Mouse (Mus musculus): ENCODE data around the gene U2surp. TPM values are rescaled to one million over a fixed set of nuclear protein-coding genes. Genes with fewer than 3 reads are reported as not detected.

U2surp gene
- total RNA-seq, 2 experiments from 2014 or later, result 71.1 to 74.4 TPM

DNA sequence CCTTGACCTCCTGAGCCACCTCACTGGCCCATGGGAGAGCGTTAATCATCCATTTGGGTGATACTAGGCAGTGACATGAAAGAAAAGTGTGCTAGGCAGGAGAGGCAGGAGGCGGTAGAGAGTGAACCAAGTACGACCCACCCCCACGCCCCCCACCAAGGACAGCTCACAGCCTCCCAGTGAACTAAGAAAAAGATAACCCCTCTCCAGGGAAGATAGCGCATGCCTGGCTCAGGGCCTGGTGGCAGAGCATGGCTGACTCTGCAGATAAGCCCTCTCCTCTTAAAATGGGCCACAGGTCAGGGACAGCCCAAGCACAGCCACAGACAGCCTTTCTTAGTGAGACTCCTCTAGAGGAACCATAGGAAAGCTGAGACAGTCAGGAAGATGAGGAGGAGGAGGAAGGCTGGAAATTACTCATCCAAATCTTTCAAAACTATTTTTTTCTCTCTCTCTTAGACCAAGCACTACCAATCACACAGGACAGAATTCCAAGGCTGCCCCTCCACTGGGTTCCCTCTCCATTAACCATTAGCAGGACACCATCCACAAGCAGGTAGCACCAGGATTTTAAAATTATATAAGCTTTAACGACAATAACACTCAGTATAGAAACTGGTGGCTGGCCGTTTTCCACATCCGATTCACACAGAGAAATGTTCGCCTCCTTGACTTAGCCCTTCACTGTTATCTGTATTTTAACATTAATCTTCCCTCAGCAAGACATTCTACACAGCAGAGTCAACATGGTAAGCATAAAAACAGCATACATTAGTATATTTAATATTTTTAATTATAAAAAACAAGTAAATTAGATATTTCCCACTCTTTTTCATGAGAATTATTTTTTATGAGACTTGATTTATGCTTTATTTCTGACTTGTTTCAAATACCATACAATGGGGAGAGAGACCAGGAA, 39.3 kb upstream of the U2surp start:
- H3K27ac ChIP-seq, result no peak overlapping the region
- no peak overlapping the region for H3K4me3 ChIP-seq
- DNase-seq (ENCODE audit: low spot score in 2 of 2), result no peak
- TF ChIP-seq CTCF (conservative IDR thresholded peaks at IDR 0.05), result no peak

DNA sequence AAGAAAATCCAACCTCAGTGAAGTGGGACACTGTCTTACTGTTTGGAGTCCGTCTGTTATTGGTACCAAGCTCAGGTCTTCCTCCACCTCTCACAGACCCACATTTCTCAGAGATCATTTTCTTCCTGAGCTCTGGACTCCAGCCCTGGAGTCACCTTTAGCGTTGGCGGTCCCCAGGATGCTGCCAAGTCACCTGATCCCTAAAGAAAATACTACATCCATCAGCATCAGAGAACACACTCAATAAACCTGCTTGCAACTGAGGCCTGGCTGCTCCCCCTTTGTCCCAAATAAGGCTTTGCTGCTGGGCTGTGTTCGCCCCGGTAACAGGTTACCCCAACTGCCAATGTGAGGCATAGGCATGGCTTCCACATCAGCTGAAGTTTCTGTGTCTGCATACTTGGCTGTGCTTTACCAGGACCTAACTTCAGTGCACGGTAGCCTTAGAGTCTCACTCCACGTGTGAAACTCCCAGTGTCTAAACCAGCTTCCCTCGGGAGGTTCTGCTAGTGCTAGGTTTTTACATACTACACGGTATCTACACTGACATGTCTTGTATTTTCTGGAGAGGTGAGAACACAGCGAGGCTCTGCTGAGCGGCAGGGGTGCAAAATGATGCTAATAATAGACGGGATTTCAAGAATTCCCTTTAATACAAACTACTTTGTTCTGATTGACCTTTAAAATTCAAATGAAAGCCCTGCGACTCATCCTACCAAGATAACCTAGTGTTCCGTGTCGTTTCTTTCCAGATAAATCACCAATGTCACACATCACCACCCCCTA, 38.0 kb upstream of the U2surp start:
- no peak for DNase-seq (ENCODE audit: low spot score in 2 of 2)
- TF ChIP-seq CTCF (conservative IDR thresholded peaks at IDR 0.05), result no peak
- no peak overlapping the region for H3K4me3 ChIP-seq
- H3K27ac ChIP-seq, result no peak overlapping the region

DNA sequence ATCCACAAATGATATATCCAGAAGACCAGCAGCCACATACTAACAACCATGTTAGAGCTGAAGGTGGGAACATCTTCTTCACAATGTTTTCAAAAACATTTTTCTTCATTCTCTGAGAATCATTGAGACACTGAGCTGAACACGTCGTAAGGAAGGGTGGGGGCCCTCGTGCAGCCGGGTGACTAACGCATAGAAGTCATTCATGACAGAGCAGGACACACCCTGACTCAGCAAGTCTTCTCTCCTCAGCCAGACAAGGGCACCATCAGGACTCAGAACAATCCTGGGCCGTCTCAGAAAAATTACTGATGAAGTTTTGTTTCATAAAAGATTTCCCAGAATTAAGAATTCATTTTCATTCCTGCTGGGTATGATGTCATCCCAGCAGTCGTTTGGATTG, 34.9 kb upstream of the U2surp start:
- no peak for TF ChIP-seq CTCF (conservative IDR thresholded peaks at IDR 0.05)
- no peak for DNase-seq (ENCODE audit: low spot score in 2 of 2)
- no peak overlapping the region for H3K27ac ChIP-seq
- no peak overlapping the region for H3K4me3 ChIP-seq

DNA sequence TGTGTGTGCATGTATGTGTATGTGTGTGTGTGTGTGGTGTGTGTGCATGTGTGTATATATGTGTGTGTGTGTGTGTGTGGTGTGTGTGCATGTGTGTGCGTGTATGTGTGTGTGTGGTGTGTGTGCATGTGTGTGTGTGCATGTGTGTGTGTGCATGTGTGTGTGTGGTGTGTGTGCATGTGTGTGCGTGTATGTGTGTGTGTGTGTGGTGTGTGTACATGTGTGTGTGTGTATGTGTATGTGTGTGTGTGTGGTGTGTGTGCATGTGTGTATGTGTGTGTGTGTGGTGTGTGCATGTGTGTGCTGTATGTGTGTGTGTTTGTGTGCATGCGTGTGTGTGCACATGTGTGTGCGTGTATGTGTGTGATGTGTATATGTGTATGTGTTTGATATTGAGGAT, 32.8 kb upstream of the U2surp start:
- no peak for TF ChIP-seq CTCF (conservative IDR thresholded peaks at IDR 0.05)
- no peak for DNase-seq (ENCODE audit: low spot score in 2 of 2)
- no peak overlapping the region for H3K4me3 ChIP-seq
- no peak overlapping the region for H3K27ac ChIP-seq

DNA sequence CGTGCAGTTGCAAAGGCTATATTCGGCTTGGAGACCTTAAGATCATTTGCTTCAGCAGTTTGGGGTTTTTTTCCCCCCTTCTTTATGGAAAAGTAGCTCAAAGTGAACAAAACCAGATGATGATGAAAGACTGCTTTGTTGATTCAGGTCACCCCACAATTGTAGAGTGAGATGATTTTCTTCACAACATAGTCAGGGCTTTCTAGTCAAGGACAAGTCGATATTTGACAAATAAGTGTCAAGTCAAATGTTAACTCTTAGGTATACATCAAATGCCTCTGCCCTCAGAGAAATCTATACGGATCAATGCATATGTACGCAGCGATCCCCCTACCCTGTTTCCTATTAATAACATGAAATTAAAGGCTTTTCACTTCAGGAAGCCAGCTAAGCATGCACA, 30.7 kb upstream of the U2surp start:
- no peak for DNase-seq (ENCODE audit: low spot score in 2 of 2)
- H3K4me3 ChIP-seq, result no peak overlapping the region
- TF ChIP-seq CTCF (conservative IDR thresholded peaks at IDR 0.05), result no peak
- H3K27ac ChIP-seq, result 0 out of 2 replicates have a peak overlapping the region, but pooled peaks have one; percentile 5

DNA sequence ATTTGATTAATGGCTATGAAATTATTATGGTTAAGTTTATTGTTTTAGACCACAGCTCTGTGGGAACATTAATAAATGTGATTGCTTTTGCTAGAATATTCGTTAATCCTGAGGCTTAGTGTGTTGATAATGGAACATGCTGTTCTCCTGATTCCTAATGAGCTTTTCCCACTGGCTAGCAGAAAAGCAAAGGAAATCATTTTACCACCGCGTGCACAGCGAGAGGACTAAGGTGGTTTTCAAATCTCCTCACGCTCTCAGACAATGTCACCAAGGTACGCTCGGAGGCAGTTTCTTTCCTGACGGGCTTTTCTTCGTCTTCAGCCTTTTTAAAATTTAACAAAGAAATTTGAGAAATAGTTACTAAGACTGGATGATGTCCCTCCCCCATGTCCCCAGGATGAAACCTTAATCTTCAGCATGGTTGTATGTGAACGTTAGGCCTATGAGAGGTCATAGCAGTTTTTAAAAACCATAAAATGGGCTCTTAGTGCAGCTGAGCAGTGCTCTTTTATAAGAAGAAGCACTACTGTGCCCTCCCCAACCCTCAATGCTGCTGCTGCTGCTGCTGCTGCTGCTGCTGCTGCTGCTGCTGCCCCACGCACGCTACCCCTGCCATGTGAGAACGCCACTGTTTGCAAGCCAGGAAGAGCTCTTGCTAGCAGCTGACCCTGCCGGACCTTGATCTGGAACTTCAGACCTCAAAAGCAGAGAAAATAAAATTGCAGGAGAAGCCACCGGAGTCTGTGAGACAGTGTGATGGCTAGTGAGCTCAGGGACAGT, 30.0 kb upstream of the U2surp start:
- TF ChIP-seq CTCF (conservative IDR thresholded peaks at IDR 0.05), result no peak
- Histone ChIP-seq H3K4me3 (no peak overlapping the region), H3K27ac (peak overlapping the region; percentile 10; the same call in 1 of the 2 replicates)
- DNase-seq (ENCODE audit: low spot score in 2 of 2), result no peak

DNA sequence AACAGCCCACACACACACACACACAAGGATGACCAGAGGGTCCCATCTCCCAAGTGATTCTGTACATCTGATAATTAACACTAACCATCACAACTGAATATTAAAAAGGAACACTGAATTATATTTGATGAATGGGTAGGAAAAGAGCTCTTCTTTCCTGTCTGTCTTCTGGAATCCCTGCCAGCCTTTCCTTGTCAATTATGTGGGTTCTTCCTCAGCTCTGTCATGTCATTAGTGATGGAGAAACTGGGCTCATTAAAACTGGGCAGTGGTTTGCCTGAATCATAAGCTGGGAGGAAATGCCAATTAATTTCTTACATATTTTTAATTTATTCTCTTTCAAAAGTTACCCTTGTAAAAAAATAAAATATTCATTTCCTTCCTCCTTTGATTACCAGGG, 29.4 kb upstream of the U2surp start:
- Histone ChIP-seq H3K27ac (no peak overlapping the region), H3K4me3 (no peak overlapping the region)
- TF ChIP-seq CTCF (conservative IDR thresholded peaks at IDR 0.05), result no peak
- no peak for DNase-seq (ENCODE audit: low spot score in 2 of 2)

DNA sequence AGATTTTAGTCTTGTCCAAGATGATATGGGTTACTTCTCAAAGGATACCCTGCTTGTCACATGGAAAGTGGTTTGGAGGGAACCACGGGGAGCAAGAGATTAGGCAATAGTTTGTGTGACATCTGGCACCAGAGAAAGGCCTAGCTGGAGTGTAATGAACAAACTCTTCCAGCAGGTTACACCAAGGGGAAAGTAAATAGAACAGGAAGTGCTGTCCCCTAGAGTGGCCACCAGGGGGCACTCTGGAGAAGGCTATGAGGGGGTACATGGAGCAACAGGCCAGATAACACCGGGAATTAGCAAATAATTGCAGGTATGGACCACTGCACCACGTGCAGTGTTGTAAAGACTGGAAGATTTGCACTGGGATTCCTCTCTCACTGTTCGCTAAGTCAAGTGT, 28.7 kb upstream of the U2surp start:
- no peak overlapping the region for H3K4me3 ChIP-seq
- TF ChIP-seq CTCF (conservative IDR thresholded peaks at IDR 0.05), result peak; percentile 84
- peak in 1 of 2 experiments; percentile 63 for DNase-seq (ENCODE audit: low spot score in 2 of 2)
- H3K27ac ChIP-seq, result no peak overlapping the region

DNA sequence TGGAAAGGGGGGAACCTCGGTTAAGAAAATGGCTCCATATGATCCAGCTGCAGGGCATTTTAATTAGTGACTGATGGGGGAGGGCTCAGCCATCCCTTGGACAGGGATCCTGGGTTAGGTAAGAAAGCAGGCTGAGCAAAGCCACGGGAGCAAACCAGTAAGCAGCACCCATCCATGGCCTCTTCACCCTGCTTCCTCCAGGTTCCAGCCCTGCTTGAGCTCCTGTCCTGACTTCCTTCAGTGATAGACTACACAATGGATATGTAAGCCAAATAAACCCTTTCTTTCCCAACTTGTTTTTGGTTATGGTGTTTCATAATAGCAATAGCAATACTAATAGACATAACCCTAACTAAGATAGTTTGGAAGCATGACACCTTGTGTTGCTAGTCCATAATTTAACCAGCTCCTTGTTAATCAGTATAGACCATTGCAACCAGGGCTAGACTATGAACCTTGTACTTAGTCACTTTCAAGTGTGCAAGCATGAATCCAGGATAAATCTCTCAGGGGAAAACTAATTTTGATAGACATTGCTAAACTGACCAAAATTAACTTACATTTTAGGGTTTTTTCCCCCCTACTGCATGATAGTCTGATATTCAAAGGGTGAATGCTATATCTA, 27.5 kb upstream of the U2surp start:
- TF ChIP-seq CTCF (conservative IDR thresholded peaks at IDR 0.05), result no peak
- DNase-seq (ENCODE audit: low spot score in 2 of 2), result no peak
- H3K27ac ChIP-seq, result no peak overlapping the region
- no peak overlapping the region for H3K4me3 ChIP-seq

DNA sequence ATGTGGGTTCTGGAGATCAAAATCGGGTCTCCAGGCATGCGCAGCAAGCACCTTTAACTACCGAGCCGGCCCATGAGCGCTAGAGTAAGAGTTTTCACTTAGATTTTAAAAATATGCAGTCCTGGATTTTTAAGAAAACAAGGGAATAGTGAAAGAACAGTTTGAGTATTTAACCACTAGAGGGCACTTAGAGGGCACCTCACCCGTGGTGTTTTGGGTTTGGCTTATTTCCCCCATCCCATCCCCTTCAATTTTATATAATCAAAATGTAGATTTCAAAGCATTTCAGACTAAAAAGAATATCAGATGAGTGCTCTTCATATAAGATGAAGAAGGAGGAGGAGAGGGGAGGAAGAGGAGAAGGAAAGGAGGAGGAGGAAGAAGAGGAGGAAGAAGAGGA, 22.0 kb upstream of the U2surp start:
- no peak overlapping the region for H3K27ac ChIP-seq
- peak; percentile 80 for TF ChIP-seq CTCF (conservative IDR thresholded peaks at IDR 0.05)
- no peak overlapping the region for H3K4me3 ChIP-seq
- DNase-seq (ENCODE audit: low spot score in 2 of 2), result no peak

DNA sequence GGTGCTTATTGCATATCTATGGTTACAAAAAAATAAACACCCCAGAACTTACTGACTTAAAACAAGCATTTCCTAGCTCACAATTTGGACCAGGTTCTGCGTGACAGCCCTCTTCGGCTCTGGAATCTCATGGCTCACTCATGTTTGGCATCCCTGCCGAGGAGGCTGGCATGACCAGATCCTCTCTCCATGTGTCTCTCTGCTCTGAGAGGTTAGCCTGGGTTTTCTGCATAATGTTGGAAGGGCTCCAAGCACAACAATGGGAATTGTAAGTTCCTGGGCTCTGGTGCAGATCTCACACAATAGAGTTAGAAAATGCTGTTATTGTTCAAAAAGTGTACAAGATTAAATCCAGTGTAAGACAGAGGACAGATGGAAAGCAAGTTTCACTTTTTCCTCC, 19.3 kb upstream of the U2surp start:
- no peak overlapping the region for H3K4me3 ChIP-seq
- DNase-seq (ENCODE audit: low spot score in 2 of 2), result peak; percentile 33 to 48
- H3K27ac ChIP-seq, result peak overlapping the region; percentile 16
- no peak for TF ChIP-seq CTCF (conservative IDR thresholded peaks at IDR 0.05)

DNA sequence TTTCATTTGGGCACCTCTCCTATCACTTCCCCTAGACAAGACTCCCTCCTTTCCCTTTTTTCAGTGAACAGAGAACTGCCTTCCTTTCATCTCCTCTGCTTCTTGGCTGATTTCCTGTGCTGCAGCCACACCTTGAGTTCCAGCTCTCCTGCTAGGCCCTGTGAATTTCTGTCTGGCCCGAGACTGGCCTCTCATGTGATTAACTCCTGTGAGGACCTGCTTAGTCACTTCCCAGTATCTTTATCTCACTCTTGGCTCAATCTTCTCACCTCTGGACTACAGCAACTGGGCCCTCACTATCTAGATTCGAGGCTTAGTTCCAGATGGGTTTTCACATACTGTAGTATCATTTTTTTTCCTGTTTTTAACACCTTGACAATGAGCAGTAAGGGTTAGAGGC, 15.9 kb upstream of the U2surp start:
- no peak for DNase-seq (ENCODE audit: low spot score in 2 of 2)
- no peak for TF ChIP-seq CTCF (conservative IDR thresholded peaks at IDR 0.05)
- H3K4me3 ChIP-seq, result no peak overlapping the region
- H3K27ac ChIP-seq, result no peak overlapping the region
